Mouse (Mus musculus): Measurements from ENCODE around the gene Hist1h4a.

Gene Hist1h4a

DNA sequence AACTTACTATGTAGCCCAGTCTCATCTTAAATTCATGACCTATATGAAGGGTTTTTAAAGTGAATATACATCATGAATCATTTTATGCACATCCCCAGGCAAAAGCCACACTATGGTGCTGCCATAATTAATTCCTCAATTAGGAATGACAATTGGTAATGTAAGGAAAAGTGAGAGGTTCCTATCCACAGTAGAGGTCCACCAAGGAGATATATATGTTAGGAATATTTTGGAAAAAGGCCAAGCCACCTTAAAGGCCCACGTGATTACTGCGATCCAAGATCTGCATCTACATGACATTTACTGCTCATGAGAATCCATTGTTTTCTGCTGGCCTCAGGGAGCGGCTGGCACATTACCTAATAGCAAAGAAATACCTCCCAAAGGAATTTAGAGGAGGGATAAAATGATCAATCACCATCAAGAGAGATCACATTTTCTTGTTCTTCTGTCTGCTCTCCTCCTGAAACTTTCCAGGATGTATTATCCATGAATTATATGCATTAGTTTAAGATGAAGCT lies 1.7 kb downstream of the Hist1h4a start:
- DNase-seq (ENCODE audit: low spot score) = no peak

DNA sequence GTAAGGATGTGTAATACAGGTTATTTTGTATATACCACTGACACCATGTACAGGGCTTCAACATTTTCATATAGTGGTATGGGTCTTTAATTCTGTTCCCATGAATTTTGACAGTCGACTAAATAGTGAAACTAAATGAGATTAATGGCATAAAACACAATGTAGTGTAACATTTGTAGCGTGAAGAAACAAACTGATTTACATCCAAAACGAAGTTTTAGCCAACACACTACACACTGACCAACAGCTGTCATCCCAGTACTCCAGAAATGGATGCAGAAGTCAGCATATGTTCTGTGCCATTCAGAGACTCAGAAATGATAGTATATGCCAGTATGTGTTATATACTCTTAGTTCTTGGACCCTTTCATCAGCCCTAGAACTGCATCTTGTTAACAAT lies 3.1 kb downstream of the Hist1h4a start:
- DNase-seq (ENCODE audit: low spot score) = no peak

DNA sequence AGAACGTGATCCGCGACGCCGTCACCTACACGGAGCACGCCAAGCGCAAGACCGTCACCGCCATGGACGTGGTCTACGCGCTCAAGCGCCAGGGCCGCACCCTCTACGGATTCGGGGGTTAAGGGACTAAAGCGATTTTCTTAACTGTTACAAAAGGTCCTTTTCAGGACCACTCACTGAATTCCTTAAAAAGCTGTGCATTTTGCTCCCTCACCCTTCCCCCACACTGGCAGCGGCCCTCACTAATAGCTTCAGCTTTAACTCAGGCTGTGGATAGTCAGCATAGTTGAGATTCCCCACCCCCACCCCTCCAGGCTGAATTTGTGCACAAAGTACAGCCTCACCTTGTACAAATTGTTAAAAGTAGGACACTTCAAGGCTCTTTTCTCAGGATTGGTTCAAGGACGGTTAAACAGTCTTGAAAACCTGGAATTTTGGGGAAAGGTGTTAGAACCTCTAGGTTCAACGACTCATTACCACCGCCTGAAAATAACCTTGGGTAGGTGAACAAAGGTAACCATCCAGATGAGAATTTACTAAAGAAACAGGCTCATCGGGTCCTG lies 3.7 kb downstream of the Hist1h4a start:
- DNase-seq (ENCODE audit: low spot score) = no peak

DNA sequence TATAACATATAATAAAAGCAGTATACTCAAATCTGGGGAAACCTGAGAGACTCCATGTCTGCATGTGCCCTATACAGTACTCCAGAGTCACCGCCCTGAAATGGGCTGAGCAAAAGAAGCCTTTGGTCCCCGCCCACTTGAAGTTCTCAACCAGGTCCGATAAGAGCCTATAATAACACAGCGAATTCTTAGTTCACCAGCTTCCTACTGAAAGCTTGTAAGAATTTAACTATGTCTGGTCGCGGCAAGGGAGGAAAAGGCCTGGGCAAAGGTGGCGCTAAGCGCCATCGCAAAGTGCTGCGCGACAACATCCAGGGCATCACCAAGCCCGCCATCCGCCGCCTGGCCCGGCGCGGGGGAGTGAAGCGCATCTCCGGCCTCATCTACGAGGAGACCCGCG lies 4.2 kb downstream of the Hist1h4a start, which contains the start of gene Hist1h4b:
Gene Hist1h4b (plus strand): TSS at position 224 of the 400 bp plus-strand sequence.
- DNase-seq (ENCODE audit: low spot score) = peak; percentile 92

DNA sequence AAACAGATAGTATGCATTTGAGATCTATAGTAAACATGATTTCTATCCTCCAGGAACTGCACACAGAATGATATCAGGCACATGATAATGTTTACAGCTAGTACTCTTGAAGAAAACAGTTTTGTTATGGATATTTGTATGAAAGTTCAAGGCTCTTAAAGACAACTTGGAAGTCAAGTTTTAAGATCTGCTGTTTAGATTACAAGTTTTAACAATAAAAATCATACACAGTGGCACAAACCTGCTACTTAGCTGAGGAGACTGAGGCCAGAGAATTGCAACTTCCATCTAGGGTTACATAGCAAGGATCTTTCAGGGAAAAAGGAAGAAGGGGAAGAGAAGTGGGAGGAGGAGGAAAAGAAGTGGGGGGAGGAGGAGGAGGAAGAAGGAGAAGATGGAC lies 6.0 kb downstream of the Hist1h4a start:
- no peak for DNase-seq (ENCODE audit: low spot score)

DNA sequence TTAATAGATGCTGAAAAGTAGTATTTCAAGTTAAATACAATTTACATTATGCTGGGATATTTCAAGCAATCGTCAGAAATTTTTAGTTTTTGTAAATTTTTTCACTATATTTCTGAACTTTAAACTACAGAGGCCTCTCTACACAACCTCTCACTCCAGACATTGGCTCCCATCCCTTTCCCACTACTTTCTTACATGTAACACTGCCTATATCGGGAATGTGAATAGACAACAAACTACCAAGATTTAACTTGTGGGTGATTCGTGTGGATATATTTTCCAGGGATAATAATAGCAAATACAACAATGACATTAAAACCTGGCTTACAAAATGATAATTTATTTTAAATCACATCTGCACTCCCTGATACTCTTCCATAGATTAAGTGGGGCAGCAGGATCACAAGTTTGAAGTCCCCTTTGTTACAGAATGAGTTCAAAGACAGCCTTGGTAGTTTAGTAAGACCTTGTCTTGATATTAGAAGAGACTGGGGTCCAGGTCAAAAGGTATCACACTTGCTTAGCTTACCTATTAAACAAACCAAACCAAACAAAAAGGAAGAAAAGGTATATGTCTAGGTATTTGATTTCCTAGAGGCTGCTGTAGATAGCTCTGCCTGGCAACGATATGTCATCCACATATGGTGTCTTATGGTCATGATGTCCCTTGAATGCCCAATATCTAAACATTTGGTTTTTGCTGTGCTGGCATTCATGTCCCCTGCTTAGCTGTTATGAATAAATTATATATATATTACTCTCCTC lies 7.5 kb downstream of the Hist1h4a start:
- no peak for DNase-seq (ENCODE audit: low spot score)

DNA sequence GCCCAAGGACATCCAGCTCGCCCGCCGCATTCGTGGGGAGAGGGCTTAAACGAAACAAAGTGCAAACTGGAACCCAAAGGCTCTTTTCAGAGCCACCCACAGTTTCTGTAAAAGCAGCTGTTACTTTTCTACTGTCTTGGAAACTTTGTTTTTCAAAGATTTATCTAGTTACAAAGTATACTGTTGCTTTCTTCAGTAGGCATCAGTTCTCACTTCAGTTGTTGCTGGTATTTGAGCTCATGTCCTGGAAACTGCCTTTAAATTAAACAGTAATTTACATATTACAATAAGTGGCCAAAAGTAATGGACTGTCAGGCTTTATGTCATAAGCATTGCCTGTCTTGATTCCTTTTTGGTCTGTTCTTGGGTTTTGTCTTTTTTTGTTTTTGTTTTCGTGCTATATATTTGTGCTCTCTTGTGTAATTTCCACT lies 8.3 kb downstream of the Hist1h4a start:
- DNase-seq (ENCODE audit: low spot score) = no peak

DNA sequence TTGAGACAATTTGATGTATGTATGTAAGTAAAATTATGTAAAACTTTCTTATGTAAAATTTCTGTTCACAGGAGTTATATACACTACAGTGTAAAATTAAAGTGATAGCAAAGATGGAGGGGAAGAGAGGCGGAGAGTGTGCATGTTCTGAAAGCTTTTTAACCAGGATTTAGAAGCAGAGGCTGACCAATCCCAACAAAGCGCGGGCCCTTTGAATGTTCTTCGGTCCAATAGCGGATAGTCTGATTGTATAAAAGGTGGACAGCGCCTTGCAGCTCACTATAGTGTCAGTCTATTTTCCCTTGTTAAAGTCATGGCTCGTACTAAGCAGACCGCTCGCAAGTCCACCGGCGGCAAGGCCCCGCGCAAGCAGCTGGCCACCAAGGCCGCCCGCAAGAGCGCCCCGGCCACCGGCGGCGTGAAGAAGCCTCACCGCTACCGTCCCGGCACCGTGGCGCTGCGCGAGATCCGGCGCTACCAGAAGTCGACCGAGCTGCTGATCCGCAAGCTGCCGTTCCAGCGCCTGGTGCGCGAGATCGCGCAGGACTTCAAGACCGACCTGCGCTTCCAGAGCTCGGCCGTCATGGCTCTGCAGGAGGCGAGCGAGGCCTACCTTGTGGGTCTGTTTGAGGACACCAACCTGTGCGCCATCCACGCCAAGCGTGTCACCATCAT lies 8.8 kb downstream of the Hist1h4a start, which contains the start of gene Hist1h3b:
Gene Hist1h3b (plus strand): TSS at position 201 of the 675 bp plus-strand sequence.
- peak; percentile 90 for DNase-seq (ENCODE audit: low spot score)

DNA sequence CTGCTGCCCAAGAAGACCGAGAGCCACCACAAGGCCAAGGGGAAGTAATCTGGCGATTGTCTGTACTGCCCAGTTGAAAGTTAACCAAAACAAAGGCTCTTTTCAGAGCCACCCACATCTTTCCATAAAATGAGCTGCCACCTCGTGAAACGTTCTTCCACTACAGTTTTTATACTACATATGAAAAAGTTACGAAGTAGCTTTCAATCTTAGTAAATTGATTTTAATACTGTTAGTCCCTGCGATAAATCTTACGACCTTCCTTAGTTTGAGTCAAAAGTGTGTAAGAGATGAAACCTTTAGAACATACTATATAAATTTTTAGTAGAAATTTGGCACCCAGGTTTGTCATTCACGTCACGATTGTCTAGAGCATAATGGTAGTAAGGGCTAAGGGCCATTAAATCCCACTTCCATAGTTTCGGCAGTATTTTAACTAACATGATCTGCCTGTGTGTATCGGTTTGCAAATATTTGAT lies 9.5 kb downstream of the Hist1h4a start:
- no peak for DNase-seq (ENCODE audit: low spot score)

DNA sequence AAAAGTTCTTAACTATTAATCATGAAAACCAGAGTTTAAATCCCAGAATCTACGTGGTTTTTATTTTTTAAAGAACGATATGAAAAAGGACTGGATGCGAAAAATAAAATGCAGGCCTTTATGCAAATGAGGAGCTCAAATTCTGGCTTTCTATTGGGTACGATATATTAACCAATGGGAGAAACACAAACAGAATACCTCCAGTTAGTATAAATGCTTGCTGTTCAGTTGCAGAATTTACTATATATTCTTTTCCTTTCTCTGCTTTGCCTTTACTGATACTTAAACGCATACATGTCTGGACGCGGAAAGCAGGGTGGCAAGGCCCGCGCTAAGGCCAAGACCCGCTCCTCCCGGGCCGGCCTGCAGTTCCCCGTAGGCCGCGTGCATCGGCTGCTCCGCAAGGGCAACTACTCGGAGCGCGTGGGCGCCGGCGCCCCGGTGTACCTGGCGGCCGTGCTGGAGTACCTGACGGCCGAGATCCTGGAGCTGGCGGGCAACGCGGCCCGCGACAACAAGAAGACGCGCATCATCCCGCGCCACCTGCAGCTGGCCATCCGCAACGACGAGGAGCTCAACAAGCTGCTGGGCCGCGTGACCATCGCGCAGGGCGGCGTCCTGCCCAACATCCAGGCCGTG lies 10.1 kb downstream of the Hist1h4a start, which contains the start of gene Hist1h2ab:
Gene Hist1h2ab (plus strand): TSS at position 288 of the 639 bp plus-strand sequence.
- DNase-seq (ENCODE audit: low spot score) = peak; percentile 40

DNA sequence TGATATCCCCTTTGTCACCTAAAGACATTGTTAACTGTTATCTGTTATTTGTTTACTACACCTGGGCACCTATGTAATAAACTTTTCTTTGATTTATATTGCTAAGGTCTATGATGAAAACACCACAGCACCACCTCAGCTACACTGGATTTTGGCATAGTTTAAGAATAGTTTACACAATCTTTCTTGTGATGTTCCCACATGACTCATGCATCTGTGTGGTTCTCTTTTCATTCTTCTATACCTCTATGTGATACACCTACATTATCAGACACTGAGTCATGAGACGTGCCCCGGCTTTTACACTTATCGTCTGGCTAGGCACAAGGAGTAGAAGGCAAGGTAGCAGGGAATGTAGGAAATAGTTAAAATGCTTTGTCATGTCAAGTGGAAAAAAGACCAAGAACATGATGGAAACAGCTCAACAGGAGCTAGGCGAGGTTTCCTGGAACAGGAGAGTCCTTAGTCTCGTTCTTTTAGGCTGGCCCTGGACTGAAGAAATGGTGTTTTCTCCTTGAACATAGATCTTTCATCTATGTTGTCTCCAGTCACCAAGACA lies 11.4 kb downstream of the Hist1h4a start:
- DNase-seq (ENCODE audit: low spot score) = no peak

DNA sequence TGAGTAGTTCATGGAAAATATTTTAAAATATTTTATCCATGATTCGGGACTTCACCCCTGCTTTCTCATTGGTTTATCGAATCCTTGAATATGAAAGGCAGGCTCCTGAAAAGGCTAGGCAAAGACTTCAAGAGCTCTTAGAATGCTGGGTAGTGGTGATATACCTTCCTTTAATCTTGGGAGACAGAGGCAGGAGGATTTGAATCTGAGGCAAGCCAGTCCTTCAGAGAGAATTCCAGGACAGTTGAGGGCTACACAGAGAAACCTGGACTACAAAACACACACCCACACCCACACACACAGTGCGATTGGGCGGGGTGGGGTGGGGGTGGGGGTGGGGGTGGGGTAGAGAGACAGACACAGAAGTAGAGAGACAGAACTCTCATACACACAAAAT lies 13.1 kb downstream of the Hist1h4a start:
- no peak for DNase-seq (ENCODE audit: low spot score)

DNA sequence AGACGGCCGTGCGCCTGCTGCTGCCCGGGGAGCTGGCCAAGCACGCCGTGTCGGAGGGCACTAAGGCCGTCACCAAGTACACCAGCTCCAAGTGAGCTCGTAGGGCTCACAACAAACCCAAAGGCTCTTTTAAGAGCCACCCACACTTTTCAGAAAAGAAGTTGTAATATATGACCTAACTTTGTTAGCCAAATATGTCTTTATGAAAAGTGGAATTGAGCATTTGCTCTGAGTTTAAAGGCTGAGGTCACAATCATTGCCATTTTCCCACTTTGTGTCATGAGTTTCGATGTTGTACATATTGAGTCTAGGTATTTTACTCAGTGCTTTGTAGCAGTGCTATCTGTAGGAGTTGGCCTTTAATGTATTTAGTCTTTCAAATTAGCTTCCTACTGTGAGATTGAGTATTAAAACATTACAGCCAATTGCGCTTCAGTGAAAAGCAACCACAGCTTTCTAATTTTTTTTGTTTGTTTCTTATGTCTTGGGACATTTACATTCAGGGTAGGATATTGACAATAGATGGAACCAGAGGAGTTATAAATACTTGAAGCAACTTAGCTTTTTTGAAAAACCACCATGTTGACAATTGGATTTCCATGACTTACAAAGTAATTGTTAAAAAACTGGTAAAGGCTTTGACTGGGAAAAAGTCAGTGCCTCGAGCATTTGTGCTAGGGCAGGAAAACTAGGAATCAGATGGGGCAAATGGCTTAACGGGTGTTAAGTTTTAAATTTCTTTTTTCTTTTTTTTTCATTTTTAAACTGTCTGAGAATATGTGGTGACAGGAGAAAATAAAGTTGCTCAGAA lies 13.7 kb downstream of the Hist1h4a start:
- DNase-seq (ENCODE audit: low spot score) = no peak

DNA sequence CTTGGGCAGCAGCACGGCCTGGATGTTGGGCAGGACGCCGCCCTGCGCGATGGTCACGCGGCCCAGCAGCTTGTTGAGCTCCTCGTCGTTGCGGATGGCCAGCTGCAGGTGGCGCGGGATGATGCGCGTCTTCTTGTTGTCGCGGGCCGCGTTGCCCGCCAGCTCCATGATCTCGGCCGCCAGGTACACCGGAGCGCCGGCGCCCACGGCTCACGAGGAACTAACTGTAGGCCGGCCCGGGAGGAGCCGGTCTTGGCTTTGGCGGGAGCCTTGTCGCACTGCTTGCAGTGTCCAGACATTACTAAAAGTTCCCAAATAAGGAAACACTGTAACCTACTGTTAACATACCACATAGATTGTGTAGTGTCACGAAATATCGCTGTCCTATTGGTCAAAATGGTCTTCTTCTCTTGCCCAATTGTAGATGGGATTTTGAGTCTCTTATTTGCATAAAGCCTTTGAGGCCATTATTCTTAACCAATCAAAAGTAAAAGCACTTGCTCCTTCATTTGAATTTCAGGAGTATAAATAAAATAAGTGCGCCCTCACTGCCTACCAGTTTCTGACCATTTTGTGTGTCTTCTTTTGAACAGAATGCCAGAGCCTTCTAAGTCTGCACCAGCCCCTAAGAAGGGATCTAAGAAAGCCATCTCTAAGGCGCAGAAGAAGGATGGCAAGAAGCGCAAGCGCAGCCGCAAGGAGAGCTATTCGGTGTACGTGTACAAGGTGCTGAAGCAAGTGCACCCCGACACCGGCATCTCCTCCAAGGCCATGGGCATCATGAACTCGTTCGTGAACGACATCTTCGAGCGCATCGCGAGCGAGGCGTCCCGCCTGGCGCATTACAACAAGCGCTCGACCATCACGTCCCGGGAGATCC lies 14.6 kb downstream of the Hist1h4a start, which contains the start of gene Hist1h2bb:
Gene Hist1h2bb (plus strand): TSS at position 534 of the 880 bp plus-strand sequence.
- DNase-seq (ENCODE audit: low spot score) = peak; percentile 56

DNA sequence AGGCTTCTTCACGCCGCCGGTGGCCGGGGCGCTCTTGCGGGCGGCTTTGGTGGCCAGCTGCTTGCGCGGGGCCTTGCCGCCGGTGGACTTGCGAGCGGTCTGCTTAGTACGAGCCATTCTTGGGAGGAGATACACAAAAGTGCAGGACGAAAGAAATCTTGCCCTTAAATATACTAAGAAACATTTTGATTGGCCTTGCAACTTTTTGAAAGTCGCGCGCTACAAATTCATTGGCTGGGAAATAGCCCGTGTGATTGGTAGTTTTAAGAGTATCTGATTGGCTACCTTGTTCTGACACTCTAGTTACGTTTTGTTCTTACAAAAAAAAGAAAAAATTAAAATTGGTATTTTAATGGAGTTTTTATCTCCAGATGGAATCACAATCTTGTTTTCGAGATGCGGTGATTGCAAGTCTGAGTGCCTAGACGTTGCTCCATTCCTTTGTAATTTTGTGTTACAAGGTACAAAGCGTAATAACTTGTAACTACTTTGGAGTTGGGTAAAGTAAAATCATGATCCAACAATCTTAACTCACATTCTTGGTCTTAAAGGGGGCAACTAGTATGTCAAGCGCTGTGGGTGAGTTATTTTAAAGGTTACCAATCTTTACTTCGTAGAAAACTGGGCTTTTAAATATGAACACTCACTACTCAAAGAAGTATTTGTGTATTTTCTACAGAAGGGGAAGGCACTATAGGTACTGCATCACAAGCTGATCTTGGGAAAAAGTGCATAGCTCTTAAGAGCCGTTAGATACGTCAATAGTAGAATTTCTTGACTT lies 15.5 kb downstream of the Hist1h4a start, which contains the start of gene Hist1h3c:
Gene Hist1h3c (minus strand): TSS at position 222 of the 781 bp plus-strand sequence.
- DNase-seq (ENCODE audit: low spot score) = peak; percentile 85

DNA sequence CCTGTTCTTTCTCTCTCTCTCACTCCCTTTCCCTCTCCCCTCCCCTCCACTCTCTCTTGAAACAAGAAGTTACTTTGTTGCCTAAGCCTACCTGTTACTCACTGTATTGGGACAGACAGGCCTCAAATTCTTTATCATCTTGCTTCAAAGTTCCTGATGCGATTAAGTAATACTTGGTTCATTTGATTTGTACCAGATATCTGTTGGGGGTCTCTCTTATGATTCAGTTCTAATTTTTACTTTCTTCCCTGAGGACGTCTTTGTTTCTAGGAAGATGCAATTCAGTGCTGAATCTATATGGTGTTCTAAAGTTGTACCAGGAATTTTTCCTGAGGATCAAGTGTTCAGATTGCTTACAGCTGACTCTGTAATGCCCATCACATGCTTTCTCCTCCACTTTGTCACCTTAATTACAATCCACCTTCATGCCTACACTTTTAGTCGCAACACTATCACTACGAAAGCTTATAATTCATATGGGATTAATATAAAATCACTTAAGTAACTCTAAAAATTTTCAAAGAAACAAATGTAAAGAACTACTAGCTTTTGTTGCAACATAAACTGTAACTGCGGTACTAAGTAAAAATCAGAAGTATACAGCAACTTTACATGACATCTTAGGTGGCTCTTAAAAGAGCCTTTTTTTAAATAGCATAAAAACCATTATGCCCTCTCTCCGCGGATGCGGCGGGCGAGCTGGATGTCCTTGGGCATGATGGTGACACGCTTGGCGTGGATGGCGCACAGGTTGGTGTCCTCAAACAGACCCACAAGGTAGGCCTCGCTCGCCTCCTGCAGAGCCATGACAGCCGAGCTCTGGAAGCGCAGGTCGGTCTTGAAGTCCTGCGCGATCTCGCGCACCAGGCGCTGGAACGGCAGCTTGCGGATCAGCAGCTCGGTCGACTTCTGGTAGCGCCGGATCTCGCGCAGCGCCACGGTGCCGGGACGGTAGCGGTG lies 16.3 kb downstream of the Hist1h4a start:
- no peak for DNase-seq (ENCODE audit: low spot score)

DNA sequence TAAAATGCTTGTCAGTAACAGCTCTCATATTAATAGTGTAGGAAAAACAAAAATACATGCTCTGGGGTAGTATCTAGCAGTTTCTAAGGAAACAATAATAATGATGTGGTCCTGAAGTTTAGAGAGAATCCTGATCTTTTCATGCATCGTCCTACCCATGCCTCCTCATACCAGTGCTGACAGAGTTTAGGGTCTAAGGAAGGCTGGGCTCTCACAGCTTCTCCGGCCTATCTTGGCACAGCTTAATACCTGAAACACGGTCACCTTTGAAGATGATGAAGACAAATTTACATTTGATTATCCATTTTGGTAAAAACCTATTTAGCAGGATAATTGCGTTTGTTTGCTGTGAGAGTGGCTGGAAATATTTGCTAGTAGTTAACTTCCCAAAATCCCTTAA lies 17.1 kb downstream of the Hist1h4a start:
- DNase-seq (ENCODE audit: low spot score) = no peak

DNA sequence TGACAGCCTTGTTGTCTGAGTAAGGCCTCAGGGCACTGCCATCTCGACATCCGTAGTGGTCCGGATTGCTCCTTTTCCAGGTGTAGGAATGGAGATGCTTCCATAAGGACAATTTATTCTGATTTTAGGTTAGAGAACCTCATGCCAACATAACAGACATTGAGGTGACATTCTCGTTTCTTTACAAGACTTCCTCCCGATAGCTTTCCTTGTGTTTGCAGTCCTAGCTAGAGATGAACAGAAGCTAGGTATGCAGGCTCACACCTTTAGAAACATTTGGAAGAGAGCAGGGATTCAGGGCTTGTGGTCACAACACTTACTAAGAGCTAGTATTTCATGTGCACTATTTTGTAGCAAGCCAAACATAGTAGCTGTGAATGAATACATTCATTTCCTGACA lies 17.8 kb downstream of the Hist1h4a start:
- DNase-seq (ENCODE audit: low spot score) = no peak

Measured in urinary bladder, postnatal 14 days (tissue).